Mouse (Mus musculus) heart, postnatal 0 days (tissue): Measurements from ENCODE around the gene Nuak2.

Source experiments
- CTCF ChIP-seq: IDR thresholded peaks from 2 replicates; pipeline ENCODE4 v1.5.1; 2016; ENCODE audit warnings: antibody characterized with exemption, control low read depth, low read depth
- EP300 ChIP-seq: IDR thresholded peaks from 2 replicates; pipeline ENCODE4 v1.6.1; 2016; ENCODE audit warnings: antibody characterized with exemption, low read depth

DNA sequence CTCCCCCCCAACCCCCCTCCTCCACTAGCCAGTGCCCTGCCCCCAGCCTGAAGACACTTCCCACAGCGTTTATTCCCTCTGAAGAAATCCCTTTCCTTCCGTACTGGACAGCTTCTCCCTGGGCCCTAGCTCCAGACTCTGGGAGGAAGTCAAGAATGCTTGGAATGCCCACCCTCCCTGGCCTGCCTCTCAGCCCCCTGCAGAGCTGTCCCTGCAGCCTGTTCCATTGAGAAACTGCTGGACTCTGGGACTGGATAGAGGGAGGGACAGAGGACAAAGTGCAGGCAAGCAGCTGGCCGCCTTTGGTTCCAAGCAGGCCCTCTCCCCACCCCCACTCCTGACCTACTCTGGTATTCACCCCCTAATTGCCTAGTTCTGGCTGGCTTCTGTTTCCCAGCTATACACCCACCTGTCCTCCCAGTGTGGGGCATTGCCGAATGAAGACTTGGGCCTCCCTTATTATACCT is 17.8 kb downstream of the Nuak2 start:
- TF ChIP-seq CTCF (no peak), EP300 (no peak)
